Mouse (Mus musculus) left cerebral cortex, postnatal 14 days (tissue): ENCODE measurements around the gene Sez6l2. TPM values are rescaled to one million over a fixed set of nuclear protein-coding genes. Genes with fewer than 3 reads are reported as not detected.
"Not testable (repeated sequence)": the region's sequence is repeated elsewhere in the genome, so short reads cannot be mapped to it uniquely, and the experiment has no call there.

Experiments used
- DNase-seq, 2 experiments: peaks; one replicate each; pipeline ENCODE4 v3.0.0; 2021 to 2022; ENCODE audit warnings: low spot score in 2 of 2, mixed read lengths in 1 of 2
- intact Hi-C: fragments of 180-260 bp; cut with DNase I; formaldehyde crosslinking; loops from one replicate; pipeline ENCODE4 v1.15.1; 2025
- long read RNA-seq, 2 experiments: library from polyadenylated mRNA; stranded (forward); transcript quantifications; one replicate each; pipeline ENCODE4 v2.0.0; 2021
- total RNA-seq, 2 experiments: library from RNA; stranded (reverse); gene quantifications; 2 replicates each; pipeline ENCODE4 v1.2.3; 2021

Sez6l2 gene
- total RNA-seq: 100 to 1,000 TPM; 335 to 339 TPM
- long read RNA-seq, experiment 1, transcript Sez6l2-203 (17 exons, 3,732 nt): minor isoform, 7 of 149 reads
- long read RNA-seq, experiment 1, transcript Sez6l2-202 (18 exons, 3,595 nt): major isoform, 14 of 149 reads
- long read RNA-seq, experiment 1, partial matches to known transcripts: 118 of 149 reads
- long read RNA-seq, experiment 1, other reads (novel, unspliced or antisense): 8 of 149 reads
- long read RNA-seq, experiment 2, transcript Sez6l2-203 (17 exons, 3,732 nt): minor isoform, 14 of 154 reads
- long read RNA-seq, experiment 2, transcript Sez6l2-202 (18 exons, 3,595 nt): major isoform, 27 of 154 reads
- long read RNA-seq, experiment 2, partial matches to known transcripts: 103 of 154 reads
- long read RNA-seq, experiment 2, other reads (novel, unspliced or antisense): 10 of 154 reads

- peak; percentile 82 to 85 for DNase-seq
Measured at GRCm38 (mm10) chr7:126949793-126950646, at the start of gene Sez6l2. Gene Sez6l2, plus strand, starts transcription at chr7:126950563.

GRCm38 (mm10) chr7:126905590-126905989, 44.8 kb upstream of the Sez6l2 start:
- DNase-seq: no peak
- intact Hi-C loops: no loop called here

More at GRCm38 (mm10) chr7:126949793-126950646, at the start of gene Sez6l2:
- intact Hi-C loops: loop anchor here (5.0 kb wide), 2 partner anchors 67 to 68 kb away; partner anchors contain the start of genes Pagr1a, Pagr1b and Taok2

- no peak for DNase-seq
- intact Hi-C loops: no loop called here
Measured at GRCm38 (mm10) chr7:126914844-126915243, 35.5 kb upstream of the Sez6l2 start.

- intact Hi-C loops, DNase-seq: not testable (repeated sequence)
Measured at GRCm38 (mm10) chr7:126918356-126918755, 32.0 kb upstream of the Sez6l2 start.

GRCm38 (mm10) chr7:126919973-126920372, 30.4 kb upstream of the Sez6l2 start:
- intact Hi-C loops: no loop called here
- DNase-seq: no peak

- no peak for DNase-seq
- intact Hi-C loops: no loop called here
Measured at GRCm38 (mm10) chr7:126921563-126921962, 28.8 kb upstream of the Sez6l2 start.

GRCm38 (mm10) chr7:126922624-126923060, 27.7 kb upstream of the Sez6l2 start, which contains the start of gene Tmem219:
Gene Tmem219, minus strand, starts transcription at chr7:126922917.
- peak in 1 of 2 experiments; percentile 40 for DNase-seq
- intact Hi-C loops: no loop called here

GRCm38 (mm10) chr7:126923999-126924398, 26.4 kb upstream of the Sez6l2 start:
- DNase-seq: no peak
- intact Hi-C loops: no loop called here

- intact Hi-C loops: loop anchor here (5.0 kb wide), 1 partner anchor 44 kb away; the partner anchor contains the start of gene Taok2
- DNase-seq: no peak
Measured at GRCm38 (mm10) chr7:126926299-126926698, 24.1 kb upstream of the Sez6l2 start.

GRCm38 (mm10) chr7:126928384-126929037, 21.9 kb upstream of the Sez6l2 start, which contains the start of gene Kctd13:
Gene Kctd13, plus strand, starts transcription at chr7:126928879.
- intact Hi-C loops: loop anchor here (5.0 kb wide), 1 partner anchor 46 kb away; the partner anchor contains the start of gene Taok2
- peak; percentile 86 to 91 for DNase-seq

GRCm38 (mm10) chr7:126929046-126929445, 21.3 kb upstream of the Sez6l2 start:
- intact Hi-C loops: loop anchor here (5.0 kb wide), 1 partner anchor 47 kb away; the partner anchor contains the start of gene Taok2
- DNase-seq: peak in 1 of 2 experiments; percentile 25

- no peak for DNase-seq
- intact Hi-C loops: no loop called here
Measured at GRCm38 (mm10) chr7:126932652-126933051, 17.7 kb upstream of the Sez6l2 start.

- DNase-seq: no peak
- intact Hi-C loops: loop anchor here (5.0 kb wide), 1 partner anchor 119 kb away; no protein-coding TSS in a partner anchor
Measured at GRCm38 (mm10) chr7:126941171-126941570, 9.2 kb upstream of the Sez6l2 start.

- no peak for DNase-seq
- intact Hi-C loops: loop anchor here (5.0 kb wide), 1 partner anchor 120 kb away; no protein-coding TSS in a partner anchor
Measured at GRCm38 (mm10) chr7:126941801-126942200, 8.6 kb upstream of the Sez6l2 start.

GRCm38 (mm10) chr7:126946530-126946929, 3.8 kb upstream of the Sez6l2 start:
- DNase-seq: peak in 1 of 2 experiments; percentile 25
- intact Hi-C loops: loop anchor here (5.0 kb wide), 1 partner anchor 71 kb away; the partner anchor contains the start of genes Pagr1a and Pagr1b

- intact Hi-C loops: loop anchor here (5.0 kb wide), 1 partner anchor 69 kb away; the partner anchor contains the start of genes Pagr1a and Pagr1b
- DNase-seq: no peak
Measured at GRCm38 (mm10) chr7:126948626-126949025, 1.7 kb upstream of the Sez6l2 start.

GRCm38 (mm10) chr7:126949403-126949792, 965 bp upstream of the Sez6l2 start, which contains the start of gene Asphd1:
Gene Asphd1, minus strand, starts transcription at chr7:126949582.
- peak; percentile 69 to 77 for DNase-seq
- intact Hi-C loops: loop anchor here (5.0 kb wide), 1 partner anchor 68 kb away; the partner anchor contains the start of genes Pagr1a and Pagr1b
